Mouse (Mus musculus) spleen, adult 2 months (tissue): ENCODE results near the gene Oard1.

Experiments
- CTCF ChIP-seq: fragments of 200-500 bp; IDR thresholded peaks from 2 replicates; pipeline ENCODE4 v1.5.1; 2011; ENCODE audit warnings: mild to moderate bottlenecking, inconsistent platforms; ENCODE audit not compliant: insufficient read depth, insufficient read length, insufficient replicate concordance; ENCODE audit errors: extremely low read depth
- POLR2A ChIP-seq: fragments of 200-500 bp; IDR thresholded peaks from 2 replicates; pipeline ENCODE4 v1.6.1; 2011; ENCODE audit warnings: low read depth, low read length, inconsistent platforms

GRCm38 (mm10) chr17:48410299-48410785 lies 528 bp downstream of the Oard1 start:
- TF ChIP-seq CTCF, result no peak
- no peak for TF ChIP-seq POLR2A
